In genomic region chr17:67988920-67989621, GRCm38 (mm10) we compare ENCODE assay signal across 8 mouse cellular contexts. TPM values are rescaled to one million over a fixed set of nuclear protein-coding genes. Genes with fewer than 3 reads are reported as not detected.
DNase-seq lines count a peak whose midpoint lies in the region; ATAC-seq and TF ChIP-seq lines count a peak whose summit lies in the region.

No protein-coding gene starts in this region.

- H3K9ac ChIP-seq in heart, embryonic 11.5 days (ENCODE audit: low read depth, low read length), result no peak overlapping the region; the same call in 1 of the 2 replicates
- H3K9ac ChIP-seq in kidney, postnatal 0 days (ENCODE audit: low read depth, low read length), result no peak overlapping the region

- peak overlapping the region; percentile 75 for H3K27ac ChIP-seq in heart, embryonic 11.5 days (ENCODE audit: low read depth, low read length)
- H3K27ac ChIP-seq in kidney, postnatal 0 days, result peak overlapping the region; percentile 76
- H3K27ac ChIP-seq in left cerebral cortex, adult 2 months, result no peak overlapping the region

- 7% methylated on average over 15 of the region's 15 CpGs for WGBS in heart, embryonic 11.5 days (ENCODE audit: insufficient replicate concordance)
- WGBS in kidney, postnatal 0 days, result 10% methylated on average over 15 of the region's 15 CpGs

- peak overlapping the region; percentile 51 for H3K4me2 ChIP-seq in heart, embryonic 11.5 days
- peak overlapping the region; percentile 18 for H3K4me2 ChIP-seq in kidney, postnatal 0 days (ENCODE audit: low read length)

- intact Hi-C loops in left cerebral cortex, adult 2 months (cut with DNase I), result no loop called here

- peak; percentile 19 for DNase-seq in ZHBTc4 (ENCODE audit: low read depth, low spot score)
- peak; percentile 87 for DNase-seq in kidney, postnatal 0 days (ENCODE audit: low spot score)
- peak; percentile 80 for DNase-seq in lung, postnatal 25 days (ENCODE audit: low spot score)
- no peak for DNase-seq in thymus, postnatal 4 days
- DNase-seq in frontal cortex, adult 2 months (ENCODE audit: extremely low spot score in 1 of 2, low spot score in 1 of 2), result no peak
- DNase-seq in left cerebral cortex, adult 2 months (ENCODE audit: extremely low spot score in 1 of 2, low spot score in 2 of 2), result no peak

- no peak overlapping the region for H3K4me3 ChIP-seq in heart, embryonic 11.5 days (ENCODE audit: low read depth, low read length)
- no peak overlapping the region for H3K4me3 ChIP-seq in kidney, postnatal 0 days (replicated peaks; ENCODE audit: low read depth, low read length)
- H3K4me3 ChIP-seq in left cerebral cortex, adult 2 months, result no peak overlapping the region

- no peaks in the 10 kb centered on the region; the same call in 1 of the 2 replicates for H3K27me3 ChIP-seq in heart, embryonic 11.5 days (ENCODE audit: control insufficient read depth, insufficient read depth, low read length)
- no peaks in the 10 kb centered on the region for H3K27me3 ChIP-seq in kidney, postnatal 0 days (ENCODE audit: insufficient read depth, low read length)

- H3K36me3 ChIP-seq in heart, embryonic 11.5 days (ENCODE audit: control insufficient read depth, insufficient read depth, low read length), result no peaks in the 10 kb centered on the region
- no peaks in the 10 kb centered on the region for H3K36me3 ChIP-seq in kidney, postnatal 0 days (ENCODE audit: insufficient read depth, low read length)

- no peaks in the 10 kb centered on the region for H3K9me3 ChIP-seq in heart, embryonic 11.5 days (replicated peaks; ENCODE audit: control insufficient read depth, low read length)
- H3K9me3 ChIP-seq in kidney, postnatal 0 days (replicated peaks; ENCODE audit: low read length), result no peaks in the 10 kb centered on the region

- H3K4me1 ChIP-seq in heart, embryonic 11.5 days (ENCODE audit: control insufficient read depth, insufficient read depth, low read length), result peaks cover 26% of the 10 kb centered on the region
- peaks cover 11% of the 10 kb centered on the region for H3K4me1 ChIP-seq in kidney, postnatal 0 days (replicated peaks; ENCODE audit: insufficient read depth, low read length)

- peak; percentile 93 for ATAC-seq in common myeloid progenitor, adult 5-6 weeks (replicated peaks; ENCODE audit: low read depth, poor library complexity, severe bottlenecking)
- peak; percentile 81 for ATAC-seq in heart, embryonic 11.5 days (replicated peaks; ENCODE audit: insufficient number of reproducible peaks, low FRiP score, low TSS enrichment)
- ATAC-seq in kidney, postnatal 0 days (replicated peaks; ENCODE audit: low FRiP score, low read depth), result peak; percentile 91

- TF ChIP-seq CTCF in kidney, postnatal 0 days (IDR thresholded peaks at IDR 0.05; ENCODE audit: low read depth), result no peak
- no peak for TF ChIP-seq CTCF in left cerebral cortex, adult 2 months (IDR thresholded peaks at IDR 0.05)

RNA-seq across cellular contexts. Expression of gene Arhgap28, which starts 14.8 kb away (rescaled TPM):
- total RNA-seq in common myeloid progenitor, adult 5-6 weeks (2017), result 2.0 and 2.7 TPM in 2 replicates
- 25.9 and 30.8 TPM in 2 replicates for polyA plus RNA-seq in heart, embryonic 11.5 days (2014; fragmentation: Nextera tagmentation; extraction: Ambion mirVana)
- 11.5 and 12.3 TPM in 2 replicates for polyA plus RNA-seq in kidney, postnatal 0 days (2015; fragmentation: Nextera tagmentation; extraction: Ambion mirVana)
- polyA plus RNA-seq in frontal cortex, adult 2 months (2012; rRNA removed), result 0.40 and 0.62 TPM in 2 replicates
- total RNA-seq in left cerebral cortex, adult 2 months (2021), result under 1 TPM; 0.65 to 0.86 TPM

Comparison
In these comparisons a context has a peak if more than half of its experiments do, and no peak if none do; other contexts are left out.
1. DNase-seq: peak in ZHBTc4 (single experiment), kidney, postnatal 0 days (single experiment) and lung, postnatal 25 days (single experiment); none in thymus, postnatal 4 days (single experiment), frontal cortex, adult 2 months (0 of 2) and left cerebral cortex, adult 2 months (0 of 2).
2. Peak in every context shown above with its lines, with median percentiles within 50 percentile points of each other: ATAC-seq.